Mouse (Mus musculus): ENCODE results near the gene Il27ra. TPM values are rescaled to one million over a fixed set of nuclear protein-coding genes. Genes with fewer than 3 reads are reported as not detected.

Gene Il27ra
- 14.8 and 19.4 TPM in 2 replicates for total RNA-seq (2017)

GRCm38 (mm10) chr8:84042066-84042947 lies at the start of gene Il27ra:
Gene Il27ra (minus strand): TSS chr8:84042589.
- peak; percentile 67 to 71 for ATAC-seq (replicated peaks in 1 of 2; ENCODE audit: insufficient read depth in 1 of 2, low FRiP score in 2 of 2, low TSS enrichment in 1 of 2, low read depth in 1 of 2, poor library complexity in 2 of 2, severe bottlenecking in 2 of 2)

- no peak for ATAC-seq (replicated peaks in 1 of 2; ENCODE audit: insufficient read depth in 1 of 2, low FRiP score in 2 of 2, low TSS enrichment in 1 of 2, low read depth in 1 of 2, poor library complexity in 2 of 2, severe bottlenecking in 2 of 2)
Observed at GRCm38 (mm10) chr8:84090585-84090984, 48.2 kb upstream of the Il27ra start.

- ATAC-seq (replicated peaks in 1 of 2; ENCODE audit: insufficient read depth in 1 of 2, low FRiP score in 2 of 2, low TSS enrichment in 1 of 2, low read depth in 1 of 2, poor library complexity in 2 of 2, severe bottlenecking in 2 of 2): no peak
Observed at GRCm38 (mm10) chr8:84089277-84089676, 46.9 kb upstream of the Il27ra start.

DNA sequence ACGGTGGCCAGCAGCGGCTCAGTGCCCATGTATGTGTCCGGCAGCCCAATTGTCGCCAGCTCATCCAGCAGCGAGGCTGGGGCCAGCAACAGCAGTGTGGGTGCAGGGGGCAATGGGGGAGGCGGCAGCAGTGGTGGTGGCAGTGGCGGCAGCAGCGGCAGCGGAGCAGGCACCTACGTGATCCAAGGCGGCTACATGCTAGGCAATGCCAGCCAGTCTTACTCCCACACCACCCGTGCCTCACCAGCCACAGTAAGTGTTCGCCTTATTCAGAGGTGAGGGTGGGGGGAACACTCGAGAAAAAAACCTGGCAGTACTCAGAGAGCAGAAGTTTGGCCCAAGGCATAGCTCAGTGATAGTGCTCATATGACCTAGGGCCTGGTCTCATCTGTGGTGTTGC lies 45.4 kb upstream of the Il27ra start:
- ATAC-seq (replicated peaks in 1 of 2; ENCODE audit: insufficient read depth in 1 of 2, low FRiP score in 2 of 2, low TSS enrichment in 1 of 2, low read depth in 1 of 2, poor library complexity in 2 of 2, severe bottlenecking in 2 of 2): no peak

- ATAC-seq (replicated peaks in 1 of 2; ENCODE audit: insufficient read depth in 1 of 2, low FRiP score in 2 of 2, low TSS enrichment in 1 of 2, low read depth in 1 of 2, poor library complexity in 2 of 2, severe bottlenecking in 2 of 2): no peak
Observed at GRCm38 (mm10) chr8:84087156-84087555, 44.8 kb upstream of the Il27ra start.

DNA sequence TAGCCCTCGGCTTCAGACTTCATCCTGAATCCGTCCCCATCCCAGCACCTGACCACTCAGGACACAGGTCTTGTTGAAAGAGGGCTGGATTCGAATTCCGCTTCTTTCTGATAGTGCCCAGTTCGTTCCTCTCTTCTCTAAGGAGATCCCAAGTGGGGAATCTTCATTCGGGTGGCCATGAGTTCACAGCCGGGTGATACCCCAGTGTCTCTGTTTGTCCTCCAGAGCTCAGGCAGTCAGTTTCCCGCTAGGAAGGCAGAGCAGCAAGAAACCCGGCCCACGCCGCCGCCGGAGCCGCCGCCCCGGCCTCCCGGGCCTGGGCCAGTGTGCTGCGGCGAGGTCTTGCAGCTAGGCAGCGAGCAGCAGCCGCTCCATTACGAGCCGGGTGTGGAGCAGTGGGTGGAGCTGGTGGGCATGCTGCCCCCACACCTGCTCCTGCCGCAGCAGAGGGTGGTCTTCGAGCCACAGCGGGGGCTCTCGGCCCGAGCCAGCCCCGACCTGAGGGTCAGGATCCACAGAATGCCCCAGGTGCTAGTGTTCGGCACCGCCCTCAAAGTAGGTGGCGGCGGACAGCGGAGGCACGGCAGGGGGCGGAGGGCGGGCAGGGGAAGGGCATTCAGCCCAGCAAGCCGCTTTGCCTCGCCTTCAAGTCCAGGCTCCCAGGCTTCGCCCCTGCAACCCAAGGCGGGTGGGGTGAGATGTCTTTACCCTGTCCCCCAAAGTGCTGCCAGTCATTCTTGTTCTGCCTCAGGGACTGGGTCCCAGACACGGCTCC lies 42.1 kb upstream of the Il27ra start:
- ATAC-seq (replicated peaks in 1 of 2; ENCODE audit: insufficient read depth in 1 of 2, low FRiP score in 2 of 2, low TSS enrichment in 1 of 2, low read depth in 1 of 2, poor library complexity in 2 of 2, severe bottlenecking in 2 of 2): no peak

GRCm38 (mm10) chr8:84083829-84084241 lies 41.4 kb upstream of the Il27ra start:
- no peak for ATAC-seq (replicated peaks in 1 of 2; ENCODE audit: insufficient read depth in 1 of 2, low FRiP score in 2 of 2, low TSS enrichment in 1 of 2, low read depth in 1 of 2, poor library complexity in 2 of 2, severe bottlenecking in 2 of 2)

GRCm38 (mm10) chr8:84079206-84079605 lies 36.8 kb upstream of the Il27ra start:
- no peak for ATAC-seq (replicated peaks in 1 of 2; ENCODE audit: insufficient read depth in 1 of 2, low FRiP score in 2 of 2, low TSS enrichment in 1 of 2, low read depth in 1 of 2, poor library complexity in 2 of 2, severe bottlenecking in 2 of 2)

GRCm38 (mm10) chr8:84076849-84077248 lies 34.5 kb upstream of the Il27ra start:
- ATAC-seq (replicated peaks in 1 of 2; ENCODE audit: insufficient read depth in 1 of 2, low FRiP score in 2 of 2, low TSS enrichment in 1 of 2, low read depth in 1 of 2, poor library complexity in 2 of 2, severe bottlenecking in 2 of 2): no peak

- no peak for ATAC-seq (replicated peaks in 1 of 2; ENCODE audit: insufficient read depth in 1 of 2, low FRiP score in 2 of 2, low TSS enrichment in 1 of 2, low read depth in 1 of 2, poor library complexity in 2 of 2, severe bottlenecking in 2 of 2)
Observed at GRCm38 (mm10) chr8:84076412-84076811, 34.0 kb upstream of the Il27ra start.

DNA sequence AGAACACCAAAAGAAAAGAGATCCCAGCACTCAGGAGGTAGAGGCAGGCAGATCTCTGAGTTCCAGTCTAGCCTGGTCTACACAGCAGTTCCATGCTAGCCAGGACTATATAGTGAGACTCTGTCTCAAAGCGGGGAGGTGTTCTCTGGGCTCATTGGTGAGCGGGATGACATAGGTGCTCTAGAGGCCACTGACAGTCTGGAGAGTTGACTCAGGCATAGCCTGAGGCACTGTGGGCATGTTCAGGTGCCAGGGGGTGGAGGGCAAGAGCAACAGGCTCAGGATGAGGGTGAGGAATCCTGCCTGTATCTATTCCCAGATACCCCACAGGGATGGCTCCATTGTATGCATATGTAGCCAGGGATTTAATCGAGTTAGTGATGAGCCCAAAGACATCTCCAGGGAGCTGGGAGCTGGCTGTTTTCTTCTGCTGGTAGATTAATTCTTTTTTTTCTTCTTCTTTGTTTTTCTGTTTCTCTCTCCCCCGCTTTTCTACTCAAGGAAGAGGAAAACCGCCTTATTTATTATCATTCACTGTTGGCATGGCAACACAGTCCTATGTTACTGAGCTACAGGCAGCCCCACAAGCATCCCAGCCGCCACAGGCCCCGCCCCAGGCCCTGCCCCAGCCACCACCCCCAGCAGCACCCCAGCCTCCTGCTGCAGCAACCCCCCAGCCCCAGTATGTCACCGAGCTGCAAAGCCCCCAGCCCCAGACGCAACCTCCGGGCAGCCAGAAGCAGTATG lies 31.0 kb upstream of the Il27ra start:
- ATAC-seq (replicated peaks in 1 of 2; ENCODE audit: insufficient read depth in 1 of 2, low FRiP score in 2 of 2, low TSS enrichment in 1 of 2, low read depth in 1 of 2, poor library complexity in 2 of 2, severe bottlenecking in 2 of 2): no peak

DNA sequence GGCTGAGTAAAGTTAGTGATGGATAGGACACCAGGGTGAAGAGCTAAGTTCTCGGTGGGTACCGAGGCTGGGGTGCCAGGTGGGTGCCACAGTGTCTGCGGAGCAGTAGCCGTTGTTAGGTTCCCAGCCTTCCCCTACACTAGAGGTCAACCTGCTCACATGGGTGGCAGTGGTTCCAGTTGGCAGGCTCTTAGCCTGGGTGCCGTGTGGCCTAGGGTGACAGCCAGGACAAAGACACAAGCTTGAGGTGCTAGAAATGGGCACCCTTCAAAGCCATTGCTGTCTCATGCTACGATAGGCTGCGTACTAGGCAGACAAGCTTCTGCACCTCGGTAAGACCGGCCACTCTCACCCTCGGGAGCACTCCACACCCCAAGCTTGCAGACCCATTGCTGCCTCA lies 29.9 kb upstream of the Il27ra start:
- ATAC-seq (replicated peaks in 1 of 2; ENCODE audit: insufficient read depth in 1 of 2, low FRiP score in 2 of 2, low TSS enrichment in 1 of 2, low read depth in 1 of 2, poor library complexity in 2 of 2, severe bottlenecking in 2 of 2): no peak

- no peak for ATAC-seq (replicated peaks in 1 of 2; ENCODE audit: insufficient read depth in 1 of 2, low FRiP score in 2 of 2, low TSS enrichment in 1 of 2, low read depth in 1 of 2, poor library complexity in 2 of 2, severe bottlenecking in 2 of 2)
Observed at GRCm38 (mm10) chr8:84071921-84072320, 29.5 kb upstream of the Il27ra start.

DNA sequence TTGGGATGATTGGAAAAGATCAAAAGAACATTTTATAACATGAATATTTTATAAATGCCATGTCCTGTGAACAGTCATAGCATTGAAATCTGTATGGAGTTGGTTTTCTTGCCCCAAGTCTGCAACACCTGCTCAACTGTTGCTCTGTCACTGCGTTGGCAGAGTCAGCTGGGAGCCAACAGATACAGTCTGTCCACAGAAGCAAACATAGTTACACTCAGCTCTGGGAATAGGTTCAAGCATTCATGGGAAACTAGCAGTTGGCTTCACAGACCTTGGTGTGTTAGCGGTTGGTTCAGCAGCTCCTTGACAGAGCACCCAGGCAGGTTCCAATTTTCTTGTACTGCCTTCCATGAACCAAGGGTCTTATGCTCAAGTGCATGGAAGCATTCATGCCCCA lies 28.3 kb upstream of the Il27ra start:
- ATAC-seq (replicated peaks in 1 of 2; ENCODE audit: insufficient read depth in 1 of 2, low FRiP score in 2 of 2, low TSS enrichment in 1 of 2, low read depth in 1 of 2, poor library complexity in 2 of 2, severe bottlenecking in 2 of 2): no peak

GRCm38 (mm10) chr8:84070241-84070640 lies 27.9 kb upstream of the Il27ra start:
- ATAC-seq (replicated peaks in 1 of 2; ENCODE audit: insufficient read depth in 1 of 2, low FRiP score in 2 of 2, low TSS enrichment in 1 of 2, low read depth in 1 of 2, poor library complexity in 2 of 2, severe bottlenecking in 2 of 2): no peak

- no peak for ATAC-seq (replicated peaks in 1 of 2; ENCODE audit: insufficient read depth in 1 of 2, low FRiP score in 2 of 2, low TSS enrichment in 1 of 2, low read depth in 1 of 2, poor library complexity in 2 of 2, severe bottlenecking in 2 of 2)
Observed at GRCm38 (mm10) chr8:84069750-84070149, 27.4 kb upstream of the Il27ra start.

GRCm38 (mm10) chr8:84069169-84069568 lies 26.8 kb upstream of the Il27ra start:
- no peak for ATAC-seq (replicated peaks in 1 of 2; ENCODE audit: insufficient read depth in 1 of 2, low FRiP score in 2 of 2, low TSS enrichment in 1 of 2, low read depth in 1 of 2, poor library complexity in 2 of 2, severe bottlenecking in 2 of 2)

Measured in hematopoietic stem cell, adult 5-6 weeks (primary cell).